Mouse (Mus musculus) lung, postnatal 36 days (tissue): Measurements from ENCODE around the gene Ldhb.
"Not testable (repeated sequence)": the region's sequence is repeated elsewhere in the genome, so short reads cannot be mapped to it uniquely, and the experiment has no call there.

Experiments used
- DNase-seq: peaks from one replicate; pipeline ENCODE4 v3.0.0; 2022; ENCODE audit warnings: mixed read lengths

Gene Ldhb

DNA sequence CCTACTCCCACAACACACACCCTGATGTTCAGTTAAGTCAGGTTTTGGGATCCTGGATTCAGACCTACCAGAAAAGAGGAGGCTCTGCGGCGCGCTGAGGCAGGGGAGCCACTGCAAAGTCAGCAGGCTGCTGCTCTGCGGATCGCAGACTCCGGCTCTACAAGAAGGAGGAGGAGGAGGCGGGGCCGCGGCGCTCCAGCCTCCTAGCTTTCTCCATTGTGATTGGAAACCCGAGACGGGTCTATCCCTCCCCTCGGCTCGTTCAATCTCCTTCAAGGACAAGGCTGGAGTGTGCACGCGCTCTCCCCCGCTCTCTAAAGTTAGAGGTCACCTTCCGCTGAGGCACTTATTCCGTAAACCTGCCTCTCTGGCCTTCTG is at the start of gene Ldhb:
Gene Ldhb, minus strand, starts transcription at position 173 of the 378 bp plus-strand sequence.
- peak; percentile 95 for DNase-seq

- DNase-seq = no peak
Observed at GRCm38 (mm10) chr6:142555988-142556387, 48.2 kb upstream of the Ldhb start.

GRCm38 (mm10) chr6:142551482-142551881 is 43.7 kb upstream of the Ldhb start:
- DNase-seq = peak; percentile 57

GRCm38 (mm10) chr6:142550871-142551270 is 43.1 kb upstream of the Ldhb start:
- no peak for DNase-seq

DNA sequence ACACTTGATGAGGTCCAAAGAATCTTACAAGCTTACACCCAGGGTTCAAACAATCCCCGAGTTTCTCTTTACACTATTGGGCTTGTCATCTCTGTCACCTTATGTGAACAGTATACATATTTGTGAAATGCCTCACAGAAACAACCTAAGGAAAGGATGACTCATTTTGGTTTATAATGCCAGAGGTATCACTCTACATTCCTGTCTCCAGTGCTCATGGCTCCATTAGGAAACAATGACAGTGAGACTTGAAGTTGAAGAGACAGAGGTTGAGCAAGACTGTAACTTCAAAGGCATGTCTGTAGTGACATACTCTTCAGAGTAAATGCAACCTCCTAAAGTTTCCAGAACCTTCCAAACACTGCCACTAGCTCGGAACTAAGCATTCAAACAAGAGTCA is 40.6 kb upstream of the Ldhb start:
- DNase-seq = no peak

DNA sequence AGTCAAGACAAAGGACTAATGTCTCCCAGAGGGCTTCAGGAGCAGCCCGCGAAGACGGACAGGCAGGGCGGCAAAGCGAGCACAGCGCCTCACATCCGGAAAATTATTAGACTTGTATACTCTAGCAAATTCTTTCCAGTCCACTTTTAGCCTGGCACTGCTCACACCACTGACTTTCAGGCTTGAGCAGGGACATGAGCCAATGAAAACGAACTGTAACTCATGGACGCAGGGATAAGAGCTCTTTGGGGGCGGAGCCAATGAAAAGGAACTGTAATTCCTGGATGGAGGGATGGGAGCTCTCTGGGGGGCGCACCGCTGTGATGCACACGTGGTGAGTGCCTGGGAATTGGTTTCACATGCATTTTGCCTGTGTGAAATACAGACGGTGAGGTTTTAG is 37.4 kb upstream of the Ldhb start:
- DNase-seq = peak; percentile 19

DNA sequence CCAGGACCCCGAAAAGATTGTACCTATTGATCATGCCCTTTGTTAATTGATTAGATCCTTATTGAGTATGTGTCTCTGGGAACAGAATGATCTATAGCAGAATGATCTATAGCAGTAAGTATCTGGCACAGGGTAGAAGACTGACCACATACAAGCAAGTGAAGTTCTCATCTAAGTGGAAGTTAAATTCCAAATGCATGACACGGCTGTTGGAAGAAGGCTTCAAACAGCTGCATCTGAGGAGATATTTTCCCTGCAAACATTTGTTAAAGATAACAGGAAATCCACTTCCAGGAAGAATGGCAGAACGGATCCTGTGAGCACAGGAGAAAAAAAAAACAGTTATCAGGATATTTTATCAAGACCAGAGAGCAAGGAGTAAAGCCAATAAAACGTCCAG is 35.9 kb upstream of the Ldhb start:
- DNase-seq = no peak

DNA sequence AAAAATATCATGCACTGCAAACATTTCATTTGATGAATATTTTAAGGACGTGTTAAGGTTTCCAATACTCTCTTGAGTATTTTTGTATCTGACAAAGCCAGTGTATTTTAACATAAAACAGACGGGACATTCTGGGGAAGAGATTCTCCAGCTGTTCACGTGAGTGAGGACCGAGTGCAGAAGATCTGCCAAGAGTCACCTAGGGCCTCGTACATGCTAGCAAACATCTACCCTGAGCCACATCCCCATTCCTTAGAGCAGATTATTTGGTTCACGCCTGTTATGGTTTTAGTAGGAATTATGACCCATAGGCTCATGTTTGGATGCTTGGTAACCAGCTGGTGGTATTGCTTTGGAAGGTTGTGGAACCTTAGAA is 35.0 kb upstream of the Ldhb start:
- DNase-seq = no peak

DNA sequence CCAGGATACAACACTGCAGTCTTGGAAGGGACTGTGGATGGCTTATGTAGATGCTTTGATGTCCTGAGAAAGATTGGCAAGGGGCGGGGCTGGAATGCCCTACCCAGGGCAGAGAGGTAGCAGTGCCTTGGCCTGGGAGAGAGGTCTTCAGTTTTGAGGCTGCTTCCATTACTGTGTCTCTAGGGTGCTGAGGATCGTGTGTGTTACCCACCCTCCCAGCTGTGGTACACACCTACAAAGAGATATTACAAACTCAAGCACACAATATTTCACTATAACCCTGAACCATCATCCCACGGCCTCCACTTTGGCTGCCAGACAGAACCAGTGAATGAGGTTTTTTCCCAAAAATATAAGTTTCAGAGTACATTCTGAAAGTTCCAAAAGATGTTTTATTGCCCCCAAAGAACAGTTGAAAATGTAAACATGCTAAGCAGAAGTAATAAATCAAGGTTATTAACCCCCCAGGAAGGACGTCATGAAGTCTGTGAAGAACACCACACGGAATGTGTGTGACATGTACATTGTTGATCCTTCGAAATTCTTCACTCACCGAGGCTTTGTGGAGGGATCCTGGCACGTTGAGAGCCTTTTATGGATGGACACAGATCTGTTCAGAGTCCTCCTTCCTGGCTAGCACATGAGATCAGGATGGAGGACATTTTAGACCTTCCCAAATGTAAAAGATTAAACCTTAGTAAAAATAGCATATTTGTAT is 34.5 kb upstream of the Ldhb start:
- no peak for DNase-seq

DNA sequence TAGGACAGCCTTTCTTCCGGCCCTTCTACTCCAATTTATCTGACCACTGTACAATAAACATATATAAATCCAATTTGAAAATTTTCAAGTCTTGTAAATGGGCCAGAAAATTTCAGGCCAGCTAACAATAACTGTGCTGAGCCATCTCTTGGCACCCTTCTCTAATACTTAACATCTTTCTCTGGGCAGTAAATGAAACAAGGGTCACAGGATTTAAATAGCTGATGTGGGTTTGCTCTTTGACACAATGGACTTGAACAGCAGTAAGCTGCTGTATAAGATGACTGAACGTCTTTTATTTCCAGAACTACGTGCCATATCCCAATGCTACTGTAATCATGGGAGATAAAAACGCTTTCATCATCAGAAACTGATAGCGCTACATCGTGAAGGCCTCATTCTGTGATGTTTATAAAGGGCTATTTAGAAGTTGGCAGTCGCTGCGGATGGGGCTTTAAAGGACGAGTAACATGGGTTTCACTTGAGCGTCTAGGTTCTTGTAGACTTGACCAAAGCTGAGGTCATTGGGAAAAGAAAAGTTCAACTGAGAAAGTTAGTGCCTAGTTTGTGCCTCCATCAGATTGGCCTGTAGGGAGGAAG is 32.9 kb upstream of the Ldhb start:
- DNase-seq = no peak

DNA sequence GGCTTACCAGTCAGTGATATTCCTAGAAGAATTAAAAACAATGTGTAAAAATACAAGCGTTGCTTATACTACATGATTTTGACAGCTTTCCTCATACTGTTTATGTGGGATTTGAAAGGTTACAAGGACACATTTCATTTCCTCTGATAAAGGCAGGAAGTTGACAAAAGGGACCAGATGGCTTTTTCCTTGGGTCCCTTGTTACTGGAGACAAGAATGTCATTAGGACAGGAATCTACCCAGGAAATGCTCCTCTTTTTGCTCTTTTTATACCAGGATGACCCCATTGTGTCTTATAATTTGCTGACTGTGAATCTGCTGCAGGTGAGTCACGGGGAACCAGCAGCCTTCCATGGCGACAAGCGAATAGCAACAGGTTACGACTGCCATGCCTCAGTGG is 32.4 kb upstream of the Ldhb start:
- DNase-seq = no peak

DNA sequence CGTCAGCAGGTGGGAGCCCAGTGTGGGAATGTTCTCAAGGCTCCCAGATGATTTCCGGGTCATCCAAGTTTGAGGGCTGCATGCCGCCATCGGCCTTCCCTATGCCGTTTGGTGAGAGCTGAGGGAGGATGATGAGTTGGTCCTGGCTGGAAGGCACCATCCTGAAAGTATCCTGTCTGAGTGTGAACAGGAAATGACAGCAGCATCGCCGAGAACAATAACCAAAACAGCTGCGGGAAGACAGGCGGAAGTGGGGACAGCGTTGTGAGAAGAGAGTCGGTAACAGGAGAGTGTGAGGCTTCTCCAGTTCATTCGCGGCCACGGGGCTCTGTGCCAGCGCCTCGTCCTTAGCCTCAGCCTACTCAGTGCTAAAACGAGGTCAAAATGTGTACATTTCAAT is 30.7 kb upstream of the Ldhb start:
- peak; percentile 32 for DNase-seq

- DNase-seq = no peak
Observed at GRCm38 (mm10) chr6:142533412-142533811, 25.7 kb upstream of the Ldhb start.

- no peak for DNase-seq
Observed at GRCm38 (mm10) chr6:142532686-142533085, 24.9 kb upstream of the Ldhb start.

GRCm38 (mm10) chr6:142532141-142532540 is 24.4 kb upstream of the Ldhb start:
- no peak for DNase-seq

DNA sequence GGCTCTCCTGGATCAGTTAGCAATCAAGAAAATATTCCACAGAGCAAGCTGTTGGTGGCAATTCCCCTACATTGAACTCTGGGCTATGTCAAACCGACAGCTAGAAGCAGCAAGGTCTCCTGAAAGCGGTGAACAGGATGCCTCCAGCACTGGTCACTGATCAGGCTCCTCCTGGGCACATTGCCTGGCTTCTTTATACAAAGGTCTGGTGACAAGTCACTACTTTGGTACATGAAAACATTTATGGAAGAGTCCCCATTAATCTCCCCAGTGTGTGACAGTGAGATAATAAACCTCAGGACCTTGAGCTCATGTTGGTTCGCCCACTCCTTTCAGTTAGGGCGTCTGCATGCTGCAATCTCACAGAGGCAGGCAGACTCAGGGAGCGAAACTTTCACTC is 22.6 kb upstream of the Ldhb start:
- DNase-seq = peak; percentile 28

- DNase-seq = no peak
Observed at GRCm38 (mm10) chr6:142529680-142530079, 21.9 kb upstream of the Ldhb start.

DNA sequence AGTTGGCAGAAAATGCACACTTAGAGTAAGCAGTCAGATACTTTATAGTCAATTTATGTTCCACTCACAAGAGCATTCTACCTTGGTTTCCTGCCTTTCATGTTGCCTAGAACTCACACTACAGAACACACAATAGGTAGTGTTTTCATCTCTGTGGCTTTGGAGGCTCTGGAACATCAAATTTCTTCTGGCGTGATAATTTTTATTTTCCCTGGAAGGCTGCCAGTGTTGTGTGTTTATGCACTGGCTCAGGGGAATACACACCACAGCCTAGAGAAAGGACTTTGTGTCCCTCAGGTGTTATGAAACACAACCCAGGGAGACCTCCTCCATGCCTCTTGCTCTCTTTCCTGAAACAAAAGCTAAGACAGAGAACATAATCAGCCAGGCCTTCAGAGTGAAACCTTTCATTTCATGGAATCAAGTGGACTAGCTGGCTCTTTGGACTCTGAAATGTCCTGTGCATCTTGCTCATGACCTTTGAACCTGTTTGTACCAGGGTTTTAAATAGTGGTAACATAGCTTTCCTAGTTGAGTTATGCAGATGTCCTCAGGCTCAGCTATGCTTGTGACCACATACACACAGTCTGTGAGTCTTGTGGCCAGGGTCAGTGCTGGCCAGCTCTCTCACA is 20.3 kb upstream of the Ldhb start:
- no peak for DNase-seq

DNA sequence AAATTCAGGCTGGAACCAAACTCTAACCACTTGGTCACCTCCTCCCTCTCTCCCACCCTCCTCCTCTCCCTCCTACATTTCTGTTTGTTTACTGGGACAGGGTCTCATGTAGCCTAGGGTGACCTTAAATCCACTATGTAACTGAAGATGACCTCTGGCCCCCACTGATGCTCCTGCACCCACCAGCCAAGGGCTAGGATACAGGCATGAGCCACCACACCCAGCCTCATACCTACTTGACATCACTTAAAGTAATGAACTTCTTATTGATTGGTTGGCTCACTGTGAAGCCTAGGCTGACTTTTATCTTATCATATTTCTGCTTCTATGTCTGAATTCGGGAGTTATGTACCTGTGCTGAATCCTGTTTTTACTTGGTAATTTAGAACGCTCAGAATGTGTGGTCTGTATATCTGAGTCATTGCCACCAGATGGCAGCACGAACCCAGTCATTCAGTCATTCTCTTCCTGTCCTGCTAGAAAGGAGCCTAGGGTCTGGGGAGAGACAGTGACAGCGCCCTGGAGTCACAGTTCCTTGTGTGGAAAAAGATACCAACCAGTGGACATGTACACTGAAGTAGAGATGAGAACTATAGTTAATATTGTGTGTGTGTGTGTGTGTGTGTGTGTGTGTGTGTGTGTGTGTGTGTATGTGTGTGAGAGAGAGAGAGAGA is 17.0 kb upstream of the Ldhb start:
- DNase-seq = peak; percentile 85

DNA sequence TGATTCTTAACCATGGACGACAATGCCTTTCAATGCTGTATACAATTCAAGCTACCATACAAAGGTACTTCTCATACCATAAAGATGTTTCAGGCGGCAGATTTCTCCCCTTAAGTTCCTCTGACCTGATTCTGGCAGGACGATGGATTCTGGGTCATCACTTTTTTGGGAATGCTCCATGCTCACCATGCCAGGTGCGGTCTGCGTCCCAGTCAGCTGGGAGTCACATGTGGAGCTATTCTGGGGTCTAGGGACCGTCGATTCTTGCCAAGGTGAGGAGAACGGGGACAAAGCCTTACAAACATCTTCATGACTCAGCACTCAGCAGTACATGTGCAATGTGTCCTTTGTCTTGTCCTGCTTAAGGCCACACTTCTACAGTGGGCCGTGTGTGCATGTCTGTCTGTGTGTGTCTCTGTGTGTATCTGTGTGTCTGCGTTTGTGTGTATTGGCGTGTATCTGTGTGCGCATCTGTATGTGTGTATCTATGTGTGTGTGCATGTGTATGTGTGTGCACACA is 13.9 kb upstream of the Ldhb start:
- no peak for DNase-seq

DNA sequence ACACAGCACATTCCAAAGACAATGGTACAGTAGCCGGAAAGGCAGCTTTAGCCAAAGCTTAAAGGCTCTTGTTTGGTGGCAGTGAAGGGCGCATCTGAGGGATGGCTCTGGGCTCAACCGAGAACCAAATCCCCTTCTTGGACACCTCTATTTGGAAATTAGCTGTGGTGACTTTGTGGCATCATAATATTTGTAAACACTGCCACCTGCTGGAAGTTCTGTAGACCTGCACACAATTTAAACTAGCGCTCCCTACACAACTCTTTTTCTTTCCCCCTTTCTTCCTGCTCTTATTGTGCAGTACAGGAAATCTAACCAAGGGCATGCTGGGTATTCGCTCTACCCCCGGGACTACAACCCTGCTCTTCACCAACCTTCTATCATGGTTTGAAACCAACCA is 11.4 kb upstream of the Ldhb start:
- no peak for DNase-seq

DNA sequence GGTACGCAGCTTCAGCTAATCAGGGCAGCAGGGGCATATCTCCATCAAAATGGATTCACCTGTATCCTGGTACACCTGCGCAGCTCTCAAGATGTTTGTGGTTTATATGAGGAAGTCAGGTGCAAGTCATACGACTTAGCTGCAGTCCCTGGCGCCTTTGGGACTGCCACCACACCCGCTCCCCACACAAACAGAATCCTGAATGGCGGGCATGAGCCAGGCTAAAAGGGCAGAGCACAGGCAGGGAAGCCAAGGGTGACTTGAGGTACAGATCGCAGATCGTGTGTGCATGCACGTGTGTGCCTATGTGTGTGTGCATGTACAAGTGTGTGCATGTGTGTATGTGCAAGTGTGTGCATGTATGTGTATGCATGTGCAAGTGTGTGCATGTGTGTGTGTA is 7.6 kb upstream of the Ldhb start:
- DNase-seq = not testable (repeated sequence)

GRCm38 (mm10) chr6:142514912-142515311 is 7.2 kb upstream of the Ldhb start:
- peak; percentile 54 for DNase-seq

DNA sequence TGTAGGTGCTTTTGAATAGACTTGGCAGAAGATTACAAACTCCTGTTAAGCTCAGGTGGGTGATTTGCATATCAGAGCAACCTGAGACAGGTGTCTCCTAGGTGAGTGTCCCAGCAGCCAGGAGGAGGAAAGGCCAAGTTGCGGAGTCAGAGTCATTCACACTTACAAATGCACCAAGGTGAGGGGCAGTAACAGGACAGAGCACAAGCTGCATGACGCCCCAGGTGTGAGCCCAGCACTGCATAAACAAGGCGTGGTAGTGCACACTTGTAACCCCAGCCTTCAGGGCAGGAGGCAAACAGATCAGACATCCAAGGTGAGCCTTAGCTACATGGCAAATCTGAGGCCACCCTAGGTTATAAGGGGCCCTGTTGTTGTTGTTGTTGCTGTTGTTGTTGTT is 5.1 kb upstream of the Ldhb start:
- no peak for DNase-seq
